Mouse (Mus musculus): ENCODE data around the gene Brca1.

DNA sequence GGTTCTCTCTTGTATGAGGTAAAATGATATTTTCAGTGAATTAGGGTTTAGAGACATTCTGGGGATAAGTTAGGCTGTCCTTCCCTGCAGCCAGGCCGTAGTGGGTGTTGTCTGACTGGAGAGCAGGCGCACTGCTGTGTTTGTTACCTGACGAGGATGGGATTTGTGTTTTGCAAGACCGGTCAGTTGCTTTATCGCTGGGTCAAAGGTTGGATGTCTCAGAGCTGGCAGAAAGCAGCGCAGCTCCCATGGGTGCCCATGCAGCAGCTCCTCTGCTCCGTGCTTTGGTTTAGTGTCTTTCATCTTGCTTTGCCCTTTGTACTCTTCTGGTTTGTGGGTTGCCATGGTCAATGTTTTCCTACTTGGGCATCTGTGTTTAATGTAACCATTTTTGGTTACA lies 4.8 kb upstream of the Brca1 start:
- TF ChIP-seq CHD2 (IDR thresholded peaks at IDR 0.05; ENCODE audit: low read depth, low read length): no peak
- TF ChIP-seq ZNF384 (IDR thresholded peaks at IDR 0.05; ENCODE audit: low read depth, low read length): no peak
- TF ChIP-seq MAFK (IDR thresholded peaks at IDR 0.05; ENCODE audit: insufficient read depth, low read depth, low read length): no peak
- TF ChIP-seq ZC3H11A (IDR thresholded peaks at IDR 0.05; ENCODE audit: borderline replicate concordance, low read depth, low read length): no peak
- TF ChIP-seq HCFC1 (IDR thresholded peaks at IDR 0.05; ENCODE audit: borderline replicate concordance, insufficient read depth, low read length): no peak

Data from ES-E14 (cell line).